Mouse (Mus musculus) liver, embryonic 12.5 days (tissue): ENCODE data around the gene Ddx11. TPM values are rescaled to one million over a fixed set of nuclear protein-coding genes. Genes with fewer than 3 reads are reported as not detected.

Experiments
- ATAC-seq: fragments of 200-750 bp; cut with Nextera tagmentation; 2 replicates; pipeline ENCODE4 v1.8.0; 2017; ENCODE audit warnings: moderate number of reproducible peaks, mild to moderate bottlenecking, moderate library complexity
- H3K27ac ChIP-seq: fragments of 300-500 bp; sonication (generic); 2 replicates; pipeline ENCODE4 v1.5.1; 2016; ENCODE audit warnings: mild to moderate bottlenecking
- H3K27me3 ChIP-seq: fragments of 300-500 bp; sonication (generic); replicated peaks from 2 replicates; pipeline ENCODE4 v1.6.1; 2016; ENCODE audit warnings: mild to moderate bottlenecking, moderate library complexity
- H3K36me3 ChIP-seq: fragments of 300-500 bp; sonication (generic); 2 replicates; pipeline ENCODE4 v1.6.1; 2016; ENCODE audit warnings: mild to moderate bottlenecking, moderate library complexity
- H3K4me1 ChIP-seq: fragments of 300-500 bp; sonication (generic); 2 replicates; pipeline ENCODE4 v1.6.1; 2016
- H3K4me2 ChIP-seq: fragments of 300-500 bp; sonication (generic); 2 replicates; pipeline ENCODE4 v1.6.1; 2016; ENCODE audit warnings: mild to moderate bottlenecking, moderate library complexity
- H3K4me3 ChIP-seq: fragments of 300-500 bp; sonication (generic); 2 replicates; pipeline ENCODE4 v1.5.1; 2016; ENCODE audit warnings: mild to moderate bottlenecking, moderate library complexity
- H3K9ac ChIP-seq: fragments of 300-500 bp; sonication (generic); 2 replicates; pipeline ENCODE4 v1.6.1; 2016; ENCODE audit warnings: mild to moderate bottlenecking, moderate library complexity
- H3K9me3 ChIP-seq: fragments of 300-500 bp; sonication (generic); replicated peaks from 2 replicates; pipeline ENCODE4 v1.6.1; 2016; ENCODE audit warnings: mild to moderate bottlenecking, moderate library complexity
- WGBS: fragments of 180-500 bp; shearing (Covaris S2); methylation state at CpG from one replicate; pipeline ENCODE4 v1.1.7; 2016; ENCODE audit not compliant: insufficient replicate concordance; 5-methylcytosine and 5-hydroxymethylcytosine counted together
- polyA plus RNA-seq: library from polyadenylated mRNA; unstranded; fragments of >200 nt; fragmentation: Nextera tagmentation; extraction: Ambion mirVana; gene quantifications from 2 replicates; pipeline ENCODE4 v1.2.1, GENCODE M21; 2016

Ddx11 gene
- polyA plus RNA-seq, 1 experiment from 2014 or later: 16.1 TPM

- peak overlapping the region; percentile 94 for H3K9ac ChIP-seq
- peak overlapping the region; percentile 90 for H3K4me2 ChIP-seq
- peak overlapping the region; percentile 87 for H3K4me3 ChIP-seq
- WGBS: under 1% methylated on average over 41 of the region's 41 CpGs
- H3K36me3 ChIP-seq: peaks cover 8% of the 10 kb centered on the region; the same call in 1 of the 2 replicates
- H3K4me1 ChIP-seq: peaks cover 34% of the 10 kb centered on the region
- H3K27ac ChIP-seq: peak overlapping the region; percentile 92
- peak; percentile 49; the same call in 1 of the 2 replicates for ATAC-seq
- no peaks in the 10 kb centered on the region for H3K9me3 ChIP-seq
- no peaks in the 10 kb centered on the region for H3K27me3 ChIP-seq
Observed at GRCm38 (mm10) chr17:66100566-66101379, 22.5 kb upstream of the Ddx11 start.

DNA sequence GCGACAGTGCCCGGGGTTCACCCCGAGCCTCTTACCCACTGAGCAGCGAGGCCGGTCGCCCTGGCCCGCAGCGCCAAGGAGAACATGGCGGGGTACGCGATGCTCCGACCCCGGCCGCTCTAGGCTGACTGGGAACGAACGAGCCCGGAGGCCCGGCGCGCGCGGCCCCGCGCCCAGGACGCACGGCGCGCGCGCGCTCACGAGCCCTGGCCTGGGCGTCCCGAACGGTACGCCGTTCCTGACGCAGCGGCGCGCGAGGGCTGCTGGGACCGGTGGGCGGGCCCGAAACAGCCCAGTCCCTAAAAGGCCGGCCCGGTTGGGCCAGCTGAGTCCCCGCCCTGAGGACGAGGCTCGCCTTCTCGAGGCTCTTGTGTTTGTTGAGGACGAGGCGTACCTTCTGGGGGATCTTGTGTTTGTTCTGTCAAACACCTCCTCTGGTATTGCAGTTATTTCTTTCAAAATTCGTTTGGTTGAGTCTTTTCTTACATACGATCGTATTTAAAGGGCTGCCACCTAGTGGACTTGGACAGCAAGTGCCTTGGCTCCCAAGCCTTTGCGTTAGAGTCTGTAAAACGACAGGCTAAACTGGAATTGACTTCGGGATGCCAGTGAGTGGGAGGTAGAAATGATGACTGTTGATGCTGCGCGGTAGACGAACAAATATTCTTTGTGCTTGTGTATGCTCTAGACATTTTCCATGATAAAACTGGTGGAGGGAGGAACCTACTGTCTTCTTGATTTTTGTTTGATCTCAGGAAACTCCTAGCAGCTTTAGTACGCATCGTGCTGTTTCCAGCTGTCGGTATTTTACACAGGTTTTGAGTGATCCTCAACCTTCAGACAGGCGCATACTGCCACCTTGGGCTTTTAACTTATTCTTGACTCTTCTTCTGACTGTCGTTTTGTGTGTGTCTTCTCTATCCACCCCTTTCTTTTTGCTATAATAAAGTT is 21.7 kb upstream of the Ddx11 start, which contains the start of gene Ndufv2:
TSS of gene Ndufv2 (minus strand) at position 180 of the 951 bp plus-strand sequence.
- peak within 1 kb of the TSS; percentile 92 for H3K27ac ChIP-seq
- peak within 1 kb of the TSS; percentile 94 for H3K9ac ChIP-seq
- peak within 1 kb of the TSS; percentile 87 for H3K4me3 ChIP-seq
- 2% methylated on average over 59 of the region's 67 CpGs for WGBS
- H3K9me3 ChIP-seq: no peaks in the 10 kb centered on the region
- peaks cover 34% of the 10 kb centered on the region for H3K4me1 ChIP-seq
- H3K36me3 ChIP-seq: peaks cover 8% of the 10 kb centered on the region; the same call in 1 of the 2 replicates
- ATAC-seq: peak; percentile 99
- H3K27me3 ChIP-seq: no peaks in the 10 kb centered on the region
- H3K4me2 ChIP-seq: peak within 1 kb of the TSS; percentile 90

- Histone ChIP-seq H3K4me1 (peaks cover 35% of the 10 kb centered on the region), H3K4me2 (no peak overlapping the region), H3K27ac (no peak overlapping the region), H3K4me3 (no peak overlapping the region), H3K9ac (no peak overlapping the region), H3K36me3 (no peaks in the 10 kb centered on the region), H3K9me3 (no peaks in the 10 kb centered on the region), H3K27me3 (no peaks in the 10 kb centered on the region)
- WGBS: 73% methylated on average over 7 of the region's 7 CpGs
- no peak for ATAC-seq
Observed at GRCm38 (mm10) chr17:66104076-66104475, 19.2 kb upstream of the Ddx11 start.

- Histone ChIP-seq H3K27me3 (no peaks in the 10 kb centered on the region), H3K4me2 (no peak overlapping the region), H3K27ac (no peak overlapping the region), H3K36me3 (no peaks in the 10 kb centered on the region), H3K9me3 (no peaks in the 10 kb centered on the region), H3K4me1 (peaks cover 38% of the 10 kb centered on the region), H3K9ac (no peak overlapping the region), H3K4me3 (no peak overlapping the region)
- WGBS: 41% methylated on average over 10 of the region's 10 CpGs
- ATAC-seq: no peak
Observed at GRCm38 (mm10) chr17:66106601-66107267, 16.6 kb upstream of the Ddx11 start.

DNA sequence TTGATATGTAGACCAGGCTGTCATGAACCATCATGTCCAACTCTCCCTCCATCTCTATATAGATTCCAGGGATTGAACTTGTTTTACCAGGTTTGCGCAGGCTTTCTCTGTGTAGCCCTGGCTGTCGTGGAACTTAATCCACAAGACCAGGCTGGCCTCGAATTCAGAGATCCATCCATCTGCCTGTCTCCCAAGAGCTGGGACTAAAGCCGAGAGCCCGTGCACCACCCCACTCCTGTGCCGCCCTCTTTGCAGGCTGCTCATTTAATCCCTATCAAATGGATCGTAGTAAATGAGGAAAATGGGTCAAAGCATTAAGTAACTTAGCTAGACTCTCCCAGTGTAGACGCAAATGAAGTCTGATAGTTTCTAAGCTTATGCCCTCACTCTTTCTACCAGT is 15.9 kb upstream of the Ddx11 start:
- WGBS: 63% methylated on average over 8 of the region's 8 CpGs
- H3K27me3 ChIP-seq: no peaks in the 10 kb centered on the region
- no peaks in the 10 kb centered on the region for H3K9me3 ChIP-seq
- no peak overlapping the region for H3K27ac ChIP-seq
- H3K4me3 ChIP-seq: no peak overlapping the region
- no peak overlapping the region for H3K9ac ChIP-seq
- no peak overlapping the region for H3K4me2 ChIP-seq
- ATAC-seq: no peak
- no peaks in the 10 kb centered on the region for H3K36me3 ChIP-seq
- H3K4me1 ChIP-seq: peaks cover 39% of the 10 kb centered on the region

DNA sequence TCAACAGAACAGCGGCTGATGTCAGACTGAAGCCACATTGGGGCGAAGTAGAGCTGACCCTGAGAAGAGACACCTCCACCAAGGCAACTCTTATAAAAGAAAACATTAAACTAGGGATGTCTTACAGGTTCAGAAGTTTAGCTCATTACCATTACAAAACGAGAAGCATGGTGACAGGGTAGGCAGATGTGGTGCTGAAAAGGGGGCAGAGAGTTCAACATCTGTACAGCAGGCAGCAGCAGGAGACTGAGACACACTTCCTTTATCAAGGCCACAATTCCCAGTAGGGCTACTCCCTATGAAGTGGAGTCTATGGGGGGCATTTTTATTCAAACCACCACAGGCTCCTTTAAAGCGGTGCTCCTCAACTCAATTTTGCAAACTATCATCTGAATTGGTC is 15.1 kb upstream of the Ddx11 start:
- WGBS: 68% methylated on average over 4 of the region's 4 CpGs
- Histone ChIP-seq H3K4me2 (no peak overlapping the region), H3K9me3 (no peaks in the 10 kb centered on the region), H3K9ac (no peak overlapping the region), H3K27ac (no peak overlapping the region), H3K36me3 (no peaks in the 10 kb centered on the region), H3K27me3 (no peaks in the 10 kb centered on the region), H3K4me3 (no peak overlapping the region), H3K4me1 (peaks cover 44% of the 10 kb centered on the region)
- no peak for ATAC-seq

DNA sequence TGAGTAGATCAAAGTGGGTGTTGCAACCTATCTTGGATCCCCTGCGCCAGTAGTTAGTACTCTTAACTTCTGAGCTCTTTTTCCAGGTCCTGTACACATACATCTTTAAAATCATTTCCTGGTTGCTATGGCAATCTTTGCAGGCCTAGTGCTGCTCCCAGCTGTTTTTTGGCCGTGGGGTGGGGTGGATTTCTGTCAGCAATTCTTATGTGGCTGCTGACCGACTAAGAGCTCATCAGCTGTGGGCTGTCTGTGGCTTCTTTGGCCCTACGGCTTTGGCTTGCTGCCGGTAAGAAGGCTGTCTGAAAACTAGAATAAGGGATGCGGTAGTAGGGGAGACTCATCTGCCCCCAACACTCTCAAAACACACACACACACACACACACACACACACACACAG is 12.6 kb upstream of the Ddx11 start:
- peaks cover 23% of the 10 kb centered on the region for H3K36me3 ChIP-seq
- WGBS: 25% methylated on average over 6 of the region's 6 CpGs
- H3K27ac ChIP-seq: peak overlapping the region; percentile 89
- H3K4me3 ChIP-seq: peak overlapping the region; percentile 91
- peak overlapping the region; percentile 83 for H3K9ac ChIP-seq
- ATAC-seq: no peak
- H3K27me3 ChIP-seq: no peaks in the 10 kb centered on the region
- no peaks in the 10 kb centered on the region for H3K9me3 ChIP-seq
- peaks cover 36% of the 10 kb centered on the region for H3K4me1 ChIP-seq
- H3K4me2 ChIP-seq: peak overlapping the region; percentile 75

GRCm38 (mm10) chr17:66111402-66111959 is 11.8 kb upstream of the Ddx11 start, which contains the start of gene Washc1:
Gene Washc1 (plus strand): TSS chr17:66111545.
- Histone ChIP-seq H3K27me3 (no peaks in the 10 kb centered on the region), H3K9ac (peak within 1 kb of the TSS; percentile 83), H3K27ac (peak within 1 kb of the TSS; percentile 89), H3K4me2 (peak within 1 kb of the TSS; percentile 75), H3K4me1 (peaks cover 36% of the 10 kb centered on the region), H3K9me3 (no peaks in the 10 kb centered on the region), H3K36me3 (peaks cover 30% of the 10 kb centered on the region), H3K4me3 (peak within 1 kb of the TSS; percentile 91)
- under 1% methylated on average over 41 of the region's 41 CpGs for WGBS
- ATAC-seq: peak; percentile 98

GRCm38 (mm10) chr17:66112166-66112565 is 11.2 kb upstream of the Ddx11 start:
- Histone ChIP-seq H3K9me3 (no peaks in the 10 kb centered on the region), H3K9ac (peak overlapping the region; percentile 83), H3K36me3 (peaks cover 37% of the 10 kb centered on the region), H3K27ac (peak overlapping the region; percentile 89), H3K27me3 (no peaks in the 10 kb centered on the region), H3K4me1 (peaks cover 36% of the 10 kb centered on the region), H3K4me3 (peak overlapping the region; percentile 91), H3K4me2 (peak overlapping the region; percentile 75)
- no peak for ATAC-seq
- 28% methylated on average over 4 of the region's 4 CpGs for WGBS

DNA sequence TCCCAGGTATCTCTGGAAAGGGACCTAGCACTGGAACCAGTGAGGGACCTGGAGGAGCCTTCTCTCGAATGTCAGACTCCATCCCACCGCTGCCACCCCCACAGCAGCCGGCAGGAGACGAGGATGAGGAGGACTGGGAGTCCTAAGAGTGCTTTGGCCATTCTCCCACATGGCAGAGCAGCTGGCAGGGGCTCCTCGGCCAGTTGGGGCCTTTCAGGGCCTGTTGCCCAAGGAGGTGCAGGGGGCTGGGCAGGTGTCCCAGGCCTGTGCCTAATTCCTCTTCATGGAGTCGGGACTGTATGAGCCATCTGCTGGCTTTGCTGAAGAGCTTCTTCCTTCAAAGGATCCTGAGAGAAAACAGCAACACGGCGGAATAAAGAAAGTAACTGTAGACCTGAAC is 4.3 kb upstream of the Ddx11 start:
- H3K27me3 ChIP-seq: no peaks in the 10 kb centered on the region
- H3K27ac ChIP-seq: no peak overlapping the region
- 85% methylated on average over 8 of the region's 8 CpGs for WGBS
- peaks cover 17% of the 10 kb centered on the region for H3K4me1 ChIP-seq
- ATAC-seq: no peak
- H3K36me3 ChIP-seq: peaks cover 66% of the 10 kb centered on the region
- H3K4me3 ChIP-seq: no peak overlapping the region
- H3K9me3 ChIP-seq: no peaks in the 10 kb centered on the region
- H3K4me2 ChIP-seq: no peak overlapping the region
- no peak overlapping the region for H3K9ac ChIP-seq

DNA sequence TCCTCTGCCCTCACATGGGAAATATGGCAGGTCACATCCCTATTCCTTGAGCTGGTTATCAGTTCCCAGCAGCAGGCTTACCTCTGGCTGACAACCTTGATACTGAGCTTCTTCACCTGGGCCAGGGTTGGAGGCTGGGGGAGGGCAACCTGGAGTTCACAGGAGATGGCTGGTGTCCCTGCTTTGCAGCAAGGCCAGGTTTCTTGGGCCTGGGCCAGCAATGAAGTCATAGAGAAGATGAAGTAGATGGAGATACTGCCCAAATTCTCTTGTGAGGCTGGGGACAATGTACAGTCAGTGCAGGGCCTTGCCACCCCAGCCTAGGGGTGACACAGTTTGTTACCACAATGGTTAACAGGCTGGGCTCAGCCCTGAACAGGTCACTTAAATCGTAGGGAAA is 2.6 kb upstream of the Ddx11 start:
- Histone ChIP-seq H3K4me2 (no peak overlapping the region), H3K36me3 (peaks cover 49% of the 10 kb centered on the region), H3K27ac (no peak overlapping the region), H3K4me1 (peaks cover 33% of the 10 kb centered on the region), H3K9ac (no peak overlapping the region), H3K9me3 (no peaks in the 10 kb centered on the region), H3K4me3 (no peak overlapping the region), H3K27me3 (no peaks in the 10 kb centered on the region)
- 57% methylated on average over 1 of the region's 1 CpGs for whole genome bisulfite sequencing
- no peak for ATAC-seq
